Mouse (Mus musculus): ENCODE results near the gene Sox18. TPM values are rescaled to one million over a fixed set of nuclear protein-coding genes. Genes with fewer than 3 reads are reported as not detected.

The Sox18 gene
- polyA plus RNA-seq, 2 experiments: 37.8 to 49.8 TPM

GRCm38 (mm10) chr2:181695776-181696175 lies 24.3 kb upstream of the Sox18 start:
- Histone ChIP-seq H3K4me3 (replicated peaks; ENCODE audit: low read length) (no peak overlapping the region), H3K27me3 (ENCODE audit: control insufficient read depth, insufficient read depth, low read length) (no peaks in the 10 kb centered on the region), H3K4me2 (replicated peaks; ENCODE audit: low read depth, low read length, severe bottlenecking) (no peak overlapping the region), H3K36me3 (ENCODE audit: control insufficient read depth, insufficient read depth, low read length) (peaks cover 5% of the 10 kb centered on the region), H3K27ac (replicated peaks; ENCODE audit: low read depth, low read length) (no peak overlapping the region), H3K9me3 (ENCODE audit: control insufficient read depth, low read length) (no peaks in the 10 kb centered on the region), H3K9ac (ENCODE audit: low read depth, low read length, severe bottlenecking) (no peak overlapping the region), H3K4me1 (ENCODE audit: control insufficient read depth, insufficient read depth, low read length) (peaks cover 9% of the 10 kb centered on the region)
- DNase-seq (ENCODE audit: low spot score): no peak
- no peak for TF ChIP-seq POLR2A (IDR thresholded peaks at IDR 0.05; ENCODE audit: borderline replicate concordance, extremely low read depth, insufficient read depth, insufficient read length)
- ATAC-seq (ENCODE audit: low FRiP score, low read depth): no peak
- WGBS: 67% methylated on average over 1 of the region's 1 CpGs

GRCm38 (mm10) chr2:181694581-181694980 lies 23.1 kb upstream of the Sox18 start:
- Histone ChIP-seq H3K4me3 (replicated peaks; ENCODE audit: low read length) (0 out of 2 replicates have a peak overlapping the region, but pooled peaks have one; percentile 72), H3K27ac (replicated peaks; ENCODE audit: low read depth, low read length) (no peak overlapping the region), H3K9ac (ENCODE audit: low read depth, low read length, severe bottlenecking) (peak overlapping the region; percentile 81; the same call in 1 of the 2 replicates), H3K27me3 (ENCODE audit: control insufficient read depth, insufficient read depth, low read length) (no peaks in the 10 kb centered on the region), H3K9me3 (ENCODE audit: control insufficient read depth, low read length) (no peaks in the 10 kb centered on the region), H3K4me2 (replicated peaks; ENCODE audit: low read depth, low read length, severe bottlenecking) (peak overlapping the region; percentile 92), H3K4me1 (ENCODE audit: control insufficient read depth, insufficient read depth, low read length) (peaks cover 9% of the 10 kb centered on the region), H3K36me3 (ENCODE audit: control insufficient read depth, insufficient read depth, low read length) (peaks cover 15% of the 10 kb centered on the region)
- no peak for ATAC-seq (ENCODE audit: low FRiP score, low read depth)
- DNase-seq (ENCODE audit: low spot score): no peak
- 88% methylated on average over 3 of the region's 3 CpGs for WGBS
- no peak for TF ChIP-seq POLR2A (IDR thresholded peaks at IDR 0.05; ENCODE audit: borderline replicate concordance, extremely low read depth, insufficient read depth, insufficient read length)

- Histone ChIP-seq H3K9me3 (ENCODE audit: control insufficient read depth, low read length) (no peaks in the 10 kb centered on the region), H3K27me3 (ENCODE audit: control insufficient read depth, insufficient read depth, low read length) (no peaks in the 10 kb centered on the region), H3K4me1 (ENCODE audit: control insufficient read depth, insufficient read depth, low read length) (peaks cover 9% of the 10 kb centered on the region), H3K36me3 (ENCODE audit: control insufficient read depth, insufficient read depth, low read length) (peaks cover 23% of the 10 kb centered on the region), H3K4me2 (replicated peaks; ENCODE audit: low read depth, low read length, severe bottlenecking) (peak within 1 kb of the TSS; percentile 92), H3K9ac (ENCODE audit: low read depth, low read length, severe bottlenecking) (peak within 1 kb of the TSS; percentile 81), H3K4me3 (replicated peaks; ENCODE audit: low read length) (peak within 1 kb of the TSS; percentile 72), H3K27ac (replicated peaks; ENCODE audit: low read depth, low read length) (peak within 1 kb of the TSS; percentile 73)
- WGBS: under 1% methylated on average over 68 of the region's 75 CpGs
- peak; percentile 58; the same call in 1 of the 2 replicates for TF ChIP-seq POLR2A (IDR thresholded peaks at IDR 0.05; ENCODE audit: borderline replicate concordance, extremely low read depth, insufficient read depth, insufficient read length)
- ATAC-seq (ENCODE audit: low FRiP score, low read depth) (peak; percentile 90), DNase-seq (ENCODE audit: low spot score) (peak; percentile 74)
Measured at GRCm38 (mm10) chr2:181693339-181694280, 22.2 kb upstream of the Sox18 start, which contains the start of gene Rgs19. Rgs19 (minus strand) TSS chr2:181693977.

GRCm38 (mm10) chr2:181692304-181692703 lies 20.9 kb upstream of the Sox18 start:
- TF ChIP-seq POLR2A (IDR thresholded peaks at IDR 0.05; ENCODE audit: borderline replicate concordance, extremely low read depth, insufficient read depth, insufficient read length): no peak
- ATAC-seq (ENCODE audit: low FRiP score, low read depth) (no peak), DNase-seq (ENCODE audit: low spot score) (no peak)
- Histone ChIP-seq H3K4me3 (replicated peaks; ENCODE audit: low read length) (peak overlapping the region; percentile 72), H3K36me3 (ENCODE audit: control insufficient read depth, insufficient read depth, low read length) (peaks cover 32% of the 10 kb centered on the region), H3K9me3 (ENCODE audit: control insufficient read depth, low read length) (no peaks in the 10 kb centered on the region), H3K27ac (replicated peaks; ENCODE audit: low read depth, low read length) (no peak overlapping the region), H3K9ac (ENCODE audit: low read depth, low read length, severe bottlenecking) (no peak overlapping the region), H3K4me2 (replicated peaks; ENCODE audit: low read depth, low read length, severe bottlenecking) (peak overlapping the region; percentile 92), H3K27me3 (ENCODE audit: control insufficient read depth, insufficient read depth, low read length) (no peaks in the 10 kb centered on the region), H3K4me1 (ENCODE audit: control insufficient read depth, insufficient read depth, low read length) (peaks cover 9% of the 10 kb centered on the region)
- WGBS: 87% methylated on average over 3 of the region's 3 CpGs

- Histone ChIP-seq H3K4me3 (replicated peaks; ENCODE audit: low read length) (no peak overlapping the region), H3K9ac (ENCODE audit: low read depth, low read length, severe bottlenecking) (no peak overlapping the region), H3K4me2 (replicated peaks; ENCODE audit: low read depth, low read length, severe bottlenecking) (no peak overlapping the region), H3K36me3 (ENCODE audit: control insufficient read depth, insufficient read depth, low read length) (peaks cover 39% of the 10 kb centered on the region), H3K9me3 (ENCODE audit: control insufficient read depth, low read length) (no peaks in the 10 kb centered on the region), H3K27me3 (ENCODE audit: control insufficient read depth, insufficient read depth, low read length) (no peaks in the 10 kb centered on the region), H3K27ac (replicated peaks; ENCODE audit: low read depth, low read length) (no peak overlapping the region), H3K4me1 (ENCODE audit: control insufficient read depth, insufficient read depth, low read length) (peaks cover 9% of the 10 kb centered on the region)
- WGBS: 86% methylated on average over 4 of the region's 4 CpGs
- ATAC-seq (ENCODE audit: low FRiP score, low read depth) (no peak), DNase-seq (ENCODE audit: low spot score) (no peak)
- no peak for TF ChIP-seq POLR2A (IDR thresholded peaks at IDR 0.05; ENCODE audit: borderline replicate concordance, extremely low read depth, insufficient read depth, insufficient read length)
Measured at GRCm38 (mm10) chr2:181691571-181691970, 20.1 kb upstream of the Sox18 start.
